Comparison of ENCODE assay signal across 22 mouse cellular contexts in the genomic region with DNA sequence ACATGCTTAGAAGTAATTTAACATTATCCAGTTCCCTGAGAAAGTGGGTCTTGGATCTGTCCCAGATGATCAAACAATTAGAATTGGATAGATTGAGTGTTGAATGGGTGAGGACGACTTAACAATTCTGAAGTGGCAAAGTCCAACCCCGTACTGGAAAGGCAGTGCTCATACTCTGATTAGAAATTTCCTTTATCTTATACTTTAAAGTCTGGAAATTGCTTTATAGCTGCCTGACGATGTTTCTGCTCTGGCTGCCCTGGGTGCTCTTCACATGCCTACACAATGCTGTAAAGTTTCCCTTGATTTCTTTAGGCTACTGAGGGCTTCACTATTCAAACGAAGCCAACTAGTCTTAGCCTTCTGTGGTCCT.
DNase-seq lines count a peak whose midpoint lies in the region; ATAC-seq and TF ChIP-seq lines count a peak whose summit lies in the region.
"Had no signal": no experiment of that assay in that cellular context is flagged by ENCODE, and none has a peak within 500 bp of the region (broad histone marks: within the 10 kb centered on the region; RNA-seq: fewer than 3 reads in every experiment).

No protein-coding gene starts in this region.

- no peaks in the 10 kb centered on the region for H3K9me3 ChIP-seq in intestine, embryonic 15.5 days
- H3K9me3 ChIP-seq in intestine, embryonic 16.5 days (ENCODE audit: control insufficient read depth, low read length) = no peaks in the 10 kb centered on the region
- H3K9me3 ChIP-seq in intestine, postnatal 0 days (ENCODE audit: control insufficient read depth) = no peaks in the 10 kb centered on the region
- H3K9me3 ChIP-seq: G1E had no signal

- 0 out of 2 replicates have a peak, but pooled peaks cover 3% of the 10 kb centered on the region for H3K4me1 ChIP-seq in intestine, embryonic 15.5 days (replicated peaks)
- no peaks in the 10 kb centered on the region for H3K4me1 ChIP-seq in intestine, embryonic 16.5 days (ENCODE audit: control insufficient read depth, insufficient read depth, low read length)
- H3K4me1 ChIP-seq in intestine, postnatal 0 days (replicated peaks; ENCODE audit: control insufficient read depth, insufficient read depth, low read length) = 0 out of 2 replicates have a peak, but pooled peaks cover 3% of the 10 kb centered on the region

- no peak for TF ChIP-seq CTCF in intestine, postnatal 0 days (IDR thresholded peaks at IDR 0.05; ENCODE audit: low read depth)
- no peak for TF ChIP-seq CTCF in gastrocnemius, adult 2 months (IDR thresholded peaks at IDR 0.05)

- no peaks in the 10 kb centered on the region for H3K27me3 ChIP-seq in intestine, embryonic 15.5 days (replicated peaks)
- H3K27me3 ChIP-seq in intestine, embryonic 16.5 days (replicated peaks; ENCODE audit: control insufficient read depth, insufficient read depth, low read length) = no peaks in the 10 kb centered on the region
- no peaks in the 10 kb centered on the region for H3K27me3 ChIP-seq in intestine, postnatal 0 days (replicated peaks; ENCODE audit: control insufficient read depth, insufficient read depth, low read length)
- H3K27me3 ChIP-seq: CH12.LX had no signal

- H3K9ac ChIP-seq in intestine, embryonic 15.5 days = no peak overlapping the region
- H3K9ac ChIP-seq in intestine, embryonic 16.5 days (ENCODE audit: low read depth, low read length) = no peak overlapping the region
- no peak overlapping the region for H3K9ac ChIP-seq in intestine, postnatal 0 days (ENCODE audit: low read depth, low read length)

- H3K36me3 ChIP-seq in intestine, embryonic 15.5 days = no peaks in the 10 kb centered on the region
- H3K36me3 ChIP-seq in intestine, embryonic 16.5 days (ENCODE audit: control insufficient read depth, insufficient read depth, low read length) = no peaks in the 10 kb centered on the region
- no peaks in the 10 kb centered on the region for H3K36me3 ChIP-seq in intestine, postnatal 0 days (ENCODE audit: control insufficient read depth, insufficient read depth)
- H3K36me3 ChIP-seq: G1E had no signal

- peak overlapping the region; percentile 27; the same call in 1 of the 2 replicates for H3K27ac ChIP-seq in intestine, embryonic 15.5 days
- 0 out of 2 replicates have a peak overlapping the region, but pooled peaks have one; percentile 1 for H3K27ac ChIP-seq in intestine, embryonic 16.5 days (ENCODE audit: low read length)
- no peak overlapping the region for H3K27ac ChIP-seq in intestine, postnatal 0 days (ENCODE audit: low read depth, low read length)
- H3K27ac ChIP-seq in gastrocnemius, adult 2 months = no peak overlapping the region

- 48% methylated on average over 4 of the region's 4 CpGs for WGBS in intestine, embryonic 15.5 days
- 53% methylated on average over 4 of the region's 4 CpGs for WGBS in intestine, embryonic 16.5 days
- 26% methylated on average over 4 of the region's 4 CpGs for WGBS in intestine, postnatal 0 days
- WGBS in large intestine, adult 2 months = 16% methylated on average over 4 of the region's 4 CpGs

- H3K4me3 ChIP-seq in intestine, embryonic 15.5 days (replicated peaks) = no peak overlapping the region
- H3K4me3 ChIP-seq in intestine, embryonic 16.5 days (ENCODE audit: low read length) = no peak overlapping the region
- H3K4me3 ChIP-seq in intestine, postnatal 0 days (ENCODE audit: low read depth, low read length) = no peak overlapping the region
- no peak overlapping the region for H3K4me3 ChIP-seq in gastrocnemius, adult 2 months

- H3K4me2 ChIP-seq in intestine, embryonic 15.5 days (replicated peaks) = no peak overlapping the region
- no peak overlapping the region for H3K4me2 ChIP-seq in intestine, embryonic 16.5 days (ENCODE audit: low read depth, low read length)
- H3K4me2 ChIP-seq in intestine, postnatal 0 days (replicated peaks; ENCODE audit: low read depth) = 0 out of 2 replicates have a peak overlapping the region, but pooled peaks have one; percentile 3

- peak; percentile 87 for ATAC-seq in intestine, embryonic 15.5 days
- ATAC-seq in intestine, embryonic 16.5 days = peak; percentile 93
- ATAC-seq in intestine, postnatal 0 days = no peak
- no peak for ATAC-seq in megakaryocyte-erythroid progenitor cell, adult 5-6 weeks (replicated peaks; ENCODE audit: low FRiP score, low TSS enrichment, poor library complexity, severe bottlenecking)
- ATAC-seq: activated CD4-positive, CD25-positive, alpha-beta regulatory T cell, adult 4 months; CD4-positive, CD25-positive, alpha-beta regulatory T cell, adult 4 months; Patski had no signal

- DNase-seq in large intestine, adult 2 months (ENCODE audit: low read depth, low spot score) = peak; percentile 13
- no peak for DNase-seq in gastrocnemius, adult 2 months
- DNase-seq in thymus, postnatal 25 days = no peak
- no peak for DNase-seq in urinary bladder, postnatal 36 days (ENCODE audit: low spot score in 2 of 2)
- DNase-seq: adrenal gland, adult 2 months; adrenal gland, adult 8-10 months; adrenal gland, postnatal 10 days; adrenal gland, postnatal 14 days; adrenal gland, postnatal 25 days; adrenal gland, postnatal 36 days; B cell, adult 2 months; cerebellum, adult 11 months; cerebellum, adult 11-12 months had no signal

- intact Hi-C loops in gastrocnemius, adult 2 months (cut with DNase I) = no loop called here

Comparison
In these comparisons a context has a peak if more than half of its experiments do, and no peak if none do; other contexts are left out.
1. ATAC-seq: peak in intestine, embryonic 15.5 days (single experiment) and intestine, embryonic 16.5 days (single experiment); none in intestine, postnatal 0 days (single experiment) and megakaryocyte-erythroid progenitor cell, adult 5-6 weeks (single experiment).
2. H3K27ac ChIP-seq: peak in intestine, embryonic 15.5 days (single experiment) and intestine, embryonic 16.5 days (single experiment); none in intestine, postnatal 0 days (single experiment) and gastrocnemius, adult 2 months (single experiment).